Mouse (Mus musculus): ENCODE measurements around the gene Gm49321. TPM values are rescaled to one million over a fixed set of nuclear protein-coding genes. Genes with fewer than 3 reads are reported as not detected.

The Gm49321 gene
- total and polyA plus RNA-seq, 2 experiments from 2014 or later: 14.7 TPM; not detected in 1

DNA sequence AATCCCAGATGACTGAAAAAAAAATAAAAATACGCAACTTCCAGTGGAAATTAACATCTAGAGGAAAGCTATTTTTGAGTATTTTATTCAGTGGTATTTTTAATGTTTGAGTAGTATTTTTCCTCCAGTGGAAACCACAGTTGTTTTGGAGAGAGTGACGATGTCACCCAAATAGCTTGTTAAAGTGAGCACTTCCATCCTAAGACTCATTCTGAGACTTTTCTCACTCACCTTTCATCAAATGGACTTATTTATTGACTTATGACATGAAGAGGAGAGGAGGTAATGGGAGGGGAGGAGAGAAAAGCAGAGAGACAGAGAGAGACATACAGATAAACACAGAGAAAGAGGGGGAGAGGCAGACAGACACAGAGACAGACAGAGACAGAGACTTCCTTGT, 41.8 kb upstream of the Gm49321 start:
- DNase-seq (ENCODE audit: low spot score) (no peak), ATAC-seq (ENCODE audit: low FRiP score) (no peak)
- no peak overlapping the region for H3K4me3 ChIP-seq (ENCODE audit: low read depth, low read length)
- no peaks in the 10 kb centered on the region for H3K9me3 ChIP-seq (ENCODE audit: low read length)
- no peaks in the 10 kb centered on the region for H3K27me3 ChIP-seq (ENCODE audit: insufficient read depth, low read length)
- no peak for TF ChIP-seq CTCF (IDR thresholded peaks at IDR 0.05)
- no peaks in the 10 kb centered on the region for H3K36me3 ChIP-seq (ENCODE audit: insufficient read depth, low read length)
- 85% methylated on average over 2 of the region's 2 CpGs for WGBS
- H3K9ac ChIP-seq (replicated peaks; ENCODE audit: low read length, poor library complexity, severe bottlenecking): no peak overlapping the region
- no peak overlapping the region for H3K27ac ChIP-seq (ENCODE audit: low read depth, low read length)
- no peaks in the 10 kb centered on the region for H3K4me1 ChIP-seq (ENCODE audit: insufficient read depth, low read length)
- H3K4me2 ChIP-seq (ENCODE audit: low read depth, low read length, poor library complexity, severe bottlenecking): no peak overlapping the region

DNA sequence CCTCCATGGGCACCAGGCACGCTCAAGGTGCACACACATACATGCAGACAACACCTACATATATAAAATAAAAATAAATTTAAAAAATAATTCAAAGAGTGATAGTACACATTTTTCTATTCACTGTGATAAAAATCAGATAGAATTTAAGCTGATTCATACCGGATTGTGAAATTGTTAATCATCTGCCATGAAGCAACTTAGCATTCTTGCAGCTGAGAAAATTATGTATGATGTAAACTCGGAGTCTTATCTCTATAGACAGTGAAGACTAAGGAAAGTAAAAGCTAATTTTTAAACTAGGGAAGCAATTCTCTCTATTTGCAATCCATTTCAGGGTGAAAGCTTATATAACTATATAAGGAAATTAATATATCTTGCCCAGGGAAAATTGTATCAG, 41.0 kb upstream of the Gm49321 start:
- WGBS: 85% methylated on average over 3 of the region's 3 CpGs
- Histone ChIP-seq H3K36me3 (ENCODE audit: insufficient read depth, low read length) (no peaks in the 10 kb centered on the region), H3K4me1 (ENCODE audit: insufficient read depth, low read length) (no peaks in the 10 kb centered on the region), H3K9me3 (ENCODE audit: low read length) (no peaks in the 10 kb centered on the region), H3K27ac (ENCODE audit: low read depth, low read length) (no peak overlapping the region), H3K4me2 (ENCODE audit: low read depth, low read length, poor library complexity, severe bottlenecking) (no peak overlapping the region), H3K27me3 (ENCODE audit: insufficient read depth, low read length) (no peaks in the 10 kb centered on the region), H3K4me3 (ENCODE audit: low read depth, low read length) (no peak overlapping the region), H3K9ac (replicated peaks; ENCODE audit: low read length, poor library complexity, severe bottlenecking) (no peak overlapping the region)
- ATAC-seq (ENCODE audit: low FRiP score) (no peak), DNase-seq (ENCODE audit: low spot score) (no peak)
- no peak for TF ChIP-seq CTCF (IDR thresholded peaks at IDR 0.05)

DNA sequence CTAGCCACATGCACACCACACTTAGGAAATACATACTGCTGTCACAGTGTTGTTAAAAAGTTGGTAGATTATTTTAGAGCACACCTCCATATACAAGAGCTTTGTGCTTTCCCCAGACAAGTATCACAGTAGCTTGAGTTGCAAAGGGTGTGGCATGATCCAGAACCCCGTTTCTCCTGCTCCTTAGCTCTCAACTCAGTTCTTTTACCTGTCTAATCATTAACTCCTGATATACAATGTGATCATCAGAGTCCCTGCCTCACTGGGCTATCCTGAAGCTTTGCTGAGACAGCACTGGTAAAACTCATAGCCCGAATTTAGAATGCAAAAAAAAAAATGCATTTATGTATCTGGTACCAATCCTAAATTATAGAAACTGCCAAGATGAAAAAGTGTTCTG, 39.2 kb upstream of the Gm49321 start:
- DNase-seq (ENCODE audit: low spot score) (no peak), ATAC-seq (ENCODE audit: low FRiP score) (no peak)
- no peaks in the 10 kb centered on the region for H3K36me3 ChIP-seq (ENCODE audit: insufficient read depth, low read length)
- no peak overlapping the region for H3K9ac ChIP-seq (replicated peaks; ENCODE audit: low read length, poor library complexity, severe bottlenecking)
- WGBS: 85% methylated on average over 2 of the region's 2 CpGs
- no peak overlapping the region for H3K4me2 ChIP-seq (ENCODE audit: low read depth, low read length, poor library complexity, severe bottlenecking)
- H3K4me3 ChIP-seq (ENCODE audit: low read depth, low read length): no peak overlapping the region
- no peak overlapping the region for H3K27ac ChIP-seq (ENCODE audit: low read depth, low read length)
- no peak for TF ChIP-seq CTCF (IDR thresholded peaks at IDR 0.05)
- no peaks in the 10 kb centered on the region for H3K27me3 ChIP-seq (ENCODE audit: insufficient read depth, low read length)
- no peaks in the 10 kb centered on the region for H3K4me1 ChIP-seq (ENCODE audit: insufficient read depth, low read length)
- no peaks in the 10 kb centered on the region for H3K9me3 ChIP-seq (ENCODE audit: low read length)

DNA sequence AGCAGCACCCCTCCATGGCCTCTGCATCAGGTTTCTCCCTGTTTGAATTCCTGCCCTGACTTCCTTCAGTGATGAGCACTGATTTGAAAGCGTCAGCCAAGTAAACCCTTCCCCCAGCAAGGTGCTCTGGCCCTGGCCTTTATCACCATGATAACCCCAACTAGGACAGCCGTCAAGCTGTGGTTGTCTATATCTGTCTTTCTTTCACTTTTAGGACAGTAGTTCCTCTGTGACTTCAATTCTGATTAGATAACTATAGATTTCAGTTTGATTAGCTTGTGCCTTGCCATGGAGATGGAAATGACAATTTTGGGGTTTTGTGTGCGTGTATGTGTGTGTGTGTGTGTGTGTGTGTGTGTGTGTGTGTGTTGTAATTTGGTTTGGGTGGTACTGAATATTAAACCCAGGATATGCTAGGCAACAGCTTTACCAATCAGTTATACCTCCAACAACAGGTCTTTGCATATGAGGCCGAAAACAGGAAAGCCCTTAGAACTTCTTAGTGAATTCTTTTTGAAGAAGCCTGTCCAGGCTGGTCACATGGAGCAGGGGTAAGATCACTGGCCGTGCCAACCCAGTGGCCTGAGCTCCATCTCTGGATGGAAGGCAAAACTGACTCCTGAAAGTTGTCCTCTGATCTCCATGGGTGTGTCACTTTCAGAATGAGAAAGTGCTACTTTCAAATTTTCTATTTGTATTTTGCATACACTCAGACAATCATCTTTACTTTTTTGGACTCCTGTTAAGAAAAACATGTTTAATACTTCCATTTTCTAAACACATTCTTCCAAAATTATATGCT, 33.1 kb upstream of the Gm49321 start:
- no peak for TF ChIP-seq CTCF (IDR thresholded peaks at IDR 0.05)
- no peak overlapping the region for H3K27ac ChIP-seq (ENCODE audit: low read depth, low read length)
- no peak overlapping the region for H3K4me3 ChIP-seq (ENCODE audit: low read depth, low read length)
- H3K27me3 ChIP-seq (ENCODE audit: insufficient read depth, low read length): no peaks in the 10 kb centered on the region
- ATAC-seq (ENCODE audit: low FRiP score) (no peak), DNase-seq (ENCODE audit: low spot score) (no peak)
- WGBS: 84% methylated on average over 5 of the region's 5 CpGs
- H3K9ac ChIP-seq (replicated peaks; ENCODE audit: low read length, poor library complexity, severe bottlenecking): no peak overlapping the region
- no peaks in the 10 kb centered on the region for H3K36me3 ChIP-seq (ENCODE audit: insufficient read depth, low read length)
- H3K4me1 ChIP-seq (ENCODE audit: insufficient read depth, low read length): no peaks in the 10 kb centered on the region
- no peak overlapping the region for H3K4me2 ChIP-seq (ENCODE audit: low read depth, low read length, poor library complexity, severe bottlenecking)
- H3K9me3 ChIP-seq (ENCODE audit: low read length): no peaks in the 10 kb centered on the region

DNA sequence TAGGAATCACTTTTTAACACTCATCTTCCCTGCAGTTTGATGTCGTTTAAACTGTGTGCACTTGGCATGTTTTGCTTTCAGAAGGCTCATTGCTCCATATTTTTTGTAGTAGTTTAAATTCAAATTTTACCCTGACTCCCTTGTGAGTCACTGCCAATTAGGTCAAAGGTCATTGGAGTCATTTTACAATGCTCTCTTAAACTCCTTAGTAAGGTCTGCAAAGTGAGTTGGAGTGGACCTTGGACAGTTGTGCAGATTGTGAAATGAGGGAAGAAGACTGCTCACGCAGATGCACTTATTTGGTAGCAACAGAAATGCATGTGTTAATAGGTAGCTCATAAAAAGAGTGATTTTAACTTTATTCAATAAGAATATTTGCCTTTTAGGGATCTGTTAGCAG, 32.4 kb upstream of the Gm49321 start:
- H3K4me3 ChIP-seq (ENCODE audit: low read depth, low read length): no peak overlapping the region
- ATAC-seq (ENCODE audit: low FRiP score) (no peak), DNase-seq (ENCODE audit: low spot score) (no peak)
- H3K9me3 ChIP-seq (ENCODE audit: low read length): no peaks in the 10 kb centered on the region
- H3K27me3 ChIP-seq (ENCODE audit: insufficient read depth, low read length): no peaks in the 10 kb centered on the region
- no peaks in the 10 kb centered on the region for H3K4me1 ChIP-seq (ENCODE audit: insufficient read depth, low read length)
- H3K4me2 ChIP-seq (ENCODE audit: low read depth, low read length, poor library complexity, severe bottlenecking): no peak overlapping the region
- H3K27ac ChIP-seq (ENCODE audit: low read depth, low read length): no peak overlapping the region
- no peak overlapping the region for H3K9ac ChIP-seq (replicated peaks; ENCODE audit: low read length, poor library complexity, severe bottlenecking)
- no peak for TF ChIP-seq CTCF (IDR thresholded peaks at IDR 0.05)
- 82% methylated on average over 2 of the region's 2 CpGs for WGBS
- no peaks in the 10 kb centered on the region for H3K36me3 ChIP-seq (ENCODE audit: insufficient read depth, low read length)

DNA sequence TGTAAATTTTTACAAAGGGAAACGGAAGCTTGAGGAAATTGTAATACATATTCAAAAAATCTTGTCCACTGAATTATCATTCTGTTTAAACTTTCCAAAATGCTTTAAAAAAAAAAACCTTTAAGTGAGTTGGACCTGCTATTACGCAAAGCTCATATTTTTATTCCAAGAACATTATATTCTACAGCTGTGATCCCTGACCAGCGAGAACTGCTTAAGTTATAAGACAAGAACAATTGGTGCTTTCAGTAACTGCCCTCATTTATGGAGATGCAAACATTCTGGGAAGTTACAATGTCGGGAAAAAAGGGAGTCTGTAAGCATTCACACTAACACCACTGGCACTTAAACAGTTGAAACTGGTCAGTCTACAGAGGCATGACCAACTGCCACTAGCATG, 31.9 kb upstream of the Gm49321 start:
- Histone ChIP-seq H3K27ac (ENCODE audit: low read depth, low read length) (no peak overlapping the region), H3K9me3 (ENCODE audit: low read length) (no peaks in the 10 kb centered on the region), H3K36me3 (ENCODE audit: insufficient read depth, low read length) (no peaks in the 10 kb centered on the region), H3K27me3 (ENCODE audit: insufficient read depth, low read length) (no peaks in the 10 kb centered on the region), H3K4me3 (ENCODE audit: low read depth, low read length) (no peak overlapping the region), H3K9ac (replicated peaks; ENCODE audit: low read length, poor library complexity, severe bottlenecking) (no peak overlapping the region), H3K4me1 (ENCODE audit: insufficient read depth, low read length) (no peaks in the 10 kb centered on the region), H3K4me2 (ENCODE audit: low read depth, low read length, poor library complexity, severe bottlenecking) (no peak overlapping the region)
- TF ChIP-seq CTCF (IDR thresholded peaks at IDR 0.05): no peak
- no peak for DNase-seq (ENCODE audit: low spot score)
- 83% methylated on average over 4 of the region's 4 CpGs for WGBS
- no peak for ATAC-seq (ENCODE audit: low FRiP score)
